Mouse (Mus musculus) neural tube, embryonic 13.5 days (tissue): ENCODE data around the gene Tnp1. TPM values are rescaled to one million over a fixed set of nuclear protein-coding genes. Genes with fewer than 3 reads are reported as not detected.
A peak's percentile ranks its signal among the peaks of the same experiment; 100 is the strongest.

Experiments used
- ATAC-seq: fragments of 200-750 bp; cut with Nextera tagmentation; 2 replicates; pipeline ENCODE4 v1.8.0; 2017; ENCODE audit warnings: low read depth, mild to moderate bottlenecking, moderate TSS enrichment, moderate library complexity
- H3K27ac ChIP-seq: fragments of 300-500 bp; sonication (generic); replicated peaks from 2 replicates; pipeline ENCODE4 v1.5.1; 2015; ENCODE audit warnings: moderate library complexity, mild to moderate bottlenecking, inconsistent platforms
- H3K27me3 ChIP-seq: fragments of 300-500 bp; sonication (generic); 2 replicates; pipeline ENCODE4 v1.6.1; 2015; ENCODE audit warnings: mild to moderate bottlenecking, inconsistent platforms
- H3K36me3 ChIP-seq: fragments of 300-500 bp; sonication (generic); 2 replicates; pipeline ENCODE4 v1.6.1; 2015; ENCODE audit warnings: mild to moderate bottlenecking, inconsistent platforms
- H3K4me1 ChIP-seq: fragments of 300-500 bp; sonication (generic); replicated peaks from 2 replicates; pipeline ENCODE4 v1.6.1; 2015; ENCODE audit warnings: inconsistent platforms
- H3K4me2 ChIP-seq: fragments of 300-500 bp; sonication (generic); 2 replicates; pipeline ENCODE4 v1.6.1; 2015; ENCODE audit warnings: inconsistent platforms, mild to moderate bottlenecking, moderate library complexity
- H3K4me3 ChIP-seq: fragments of 300-500 bp; sonication (generic); 2 replicates; pipeline ENCODE4 v1.5.1; 2015; ENCODE audit warnings: mild to moderate bottlenecking, inconsistent platforms
- H3K9ac ChIP-seq: fragments of 300-500 bp; sonication (generic); 2 replicates; pipeline ENCODE4 v1.6.1; 2015; ENCODE audit warnings: moderate library complexity, mild to moderate bottlenecking, inconsistent platforms
- H3K9me3 ChIP-seq: fragments of 300-500 bp; sonication (generic); 2 replicates; pipeline ENCODE4 v1.6.1; 2016; ENCODE audit warnings: inconsistent platforms
- WGBS: fragments of 180-500 bp; shearing (Covaris S2); methylation state at CpG from one replicate; pipeline ENCODE4 v1.1.7; 2015; 5-methylcytosine and 5-hydroxymethylcytosine counted together
- polyA plus RNA-seq: library from polyadenylated mRNA; unstranded; fragments of >200 nt; fragmentation: Nextera tagmentation; extraction: Ambion mirVana; gene quantifications from 2 replicates; pipeline ENCODE4 v1.2.1, GENCODE M21; 2015

Tnp1 gene
- polyA plus RNA-seq, result not detected in 2 replicates

GRCm38 (mm10) chr1:73015731-73016130, at the start of gene Tnp1:
Tnp1 (minus strand) TSS chr1:73015909.
- ATAC-seq, result no peak
- Histone ChIP-seq H3K27ac (no peak within 1 kb of the TSS), H3K4me3 (no peak within 1 kb of the TSS), H3K27me3 (no peaks in the 10 kb centered on the region), H3K36me3 (no peaks in the 10 kb centered on the region), H3K9me3 (no peaks in the 10 kb centered on the region), H3K4me1 (no peaks in the 10 kb centered on the region), H3K9ac (no peak within 1 kb of the TSS), H3K4me2 (no peak within 1 kb of the TSS)
- 95% methylated on average over 12 of the region's 12 CpGs for WGBS

DNA sequence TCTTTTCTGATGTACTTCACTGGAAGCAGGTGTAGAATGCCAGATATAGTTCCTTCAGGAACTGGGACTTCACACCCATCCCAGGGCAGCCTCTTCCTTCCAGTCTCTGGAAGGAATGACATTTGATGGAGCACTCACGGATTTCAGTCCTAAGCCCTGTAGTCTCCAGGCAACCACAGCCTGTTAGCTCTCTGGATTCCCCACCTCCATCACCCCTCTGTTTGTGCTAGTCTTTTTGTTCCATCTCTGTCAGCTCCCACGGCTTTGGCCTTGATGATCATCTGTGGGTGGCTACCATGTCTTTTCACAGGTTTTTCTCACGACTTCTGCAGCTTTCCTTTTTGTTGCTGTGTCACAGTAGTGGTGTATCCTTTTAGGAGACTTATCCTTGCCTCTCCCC, 48.6 kb upstream of the Tnp1 start:
- ATAC-seq, result no peak
- Histone ChIP-seq H3K36me3 (no peaks in the 10 kb centered on the region), H3K4me2 (no peak overlapping the region), H3K9me3 (no peaks in the 10 kb centered on the region), H3K9ac (no peak overlapping the region), H3K4me3 (no peak overlapping the region), H3K4me1 (peaks cover 5% of the 10 kb centered on the region; the same call in 1 of the 2 replicates), H3K27me3 (no peaks in the 10 kb centered on the region), H3K27ac (no peak overlapping the region)
- WGBS, result 65% methylated on average over 3 of the region's 3 CpGs

DNA sequence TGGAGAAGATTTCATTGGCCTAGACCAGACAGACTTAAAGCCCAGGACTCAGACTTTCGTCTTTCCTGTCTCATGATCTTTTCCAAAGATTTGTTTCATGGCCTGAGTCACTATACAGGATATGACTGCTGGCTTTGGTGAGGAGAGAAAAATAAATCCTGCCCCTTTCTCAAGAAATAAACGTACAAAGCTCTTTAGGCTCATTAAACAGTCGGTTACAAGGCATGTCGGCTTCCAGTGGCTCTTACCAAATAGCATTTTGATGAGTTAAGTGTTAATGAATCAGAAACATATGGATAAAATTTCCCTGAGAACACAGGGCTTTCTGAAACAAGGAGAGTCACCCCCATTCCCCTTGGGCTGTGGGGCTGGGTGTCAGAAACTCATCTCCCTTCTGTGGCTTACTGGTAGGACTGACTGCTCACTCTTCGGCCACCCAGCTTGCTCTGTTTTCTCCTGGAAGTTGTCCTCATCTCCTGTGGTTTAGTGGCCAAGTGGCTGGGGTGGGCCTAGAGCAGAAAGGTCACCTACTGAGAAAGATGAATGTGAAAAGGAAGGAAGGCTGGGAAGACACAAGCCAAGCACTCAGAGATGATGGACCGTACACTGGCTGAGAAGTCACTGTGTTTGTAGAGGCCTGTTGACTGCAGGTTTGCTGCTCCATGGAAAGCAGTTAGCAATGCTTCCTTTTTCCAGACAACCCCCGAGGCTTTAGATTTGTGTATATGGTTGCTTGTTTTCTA, 46.0 kb upstream of the Tnp1 start:
- H3K9ac ChIP-seq, result no peak overlapping the region
- no peak for ATAC-seq
- H3K4me2 ChIP-seq, result no peak overlapping the region
- no peaks in the 10 kb centered on the region for H3K9me3 ChIP-seq
- no peaks in the 10 kb centered on the region for H3K36me3 ChIP-seq
- H3K4me1 ChIP-seq, result peaks cover 5% of the 10 kb centered on the region; the same call in 1 of the 2 replicates
- H3K27me3 ChIP-seq, result no peaks in the 10 kb centered on the region
- no peak overlapping the region for H3K27ac ChIP-seq
- H3K4me3 ChIP-seq, result no peak overlapping the region
- 66% methylated on average over 7 of the region's 7 CpGs for WGBS

GRCm38 (mm10) chr1:73060271-73060670, 44.6 kb upstream of the Tnp1 start:
- no peak for ATAC-seq
- Histone ChIP-seq H3K4me2 (no peak overlapping the region), H3K27me3 (no peaks in the 10 kb centered on the region), H3K9me3 (no peaks in the 10 kb centered on the region), H3K9ac (no peak overlapping the region), H3K4me1 (peaks cover 5% of the 10 kb centered on the region; the same call in 1 of the 2 replicates), H3K27ac (no peak overlapping the region), H3K4me3 (no peak overlapping the region), H3K36me3 (no peaks in the 10 kb centered on the region)
- 3% methylated on average over 3 of the region's 3 CpGs for WGBS

GRCm38 (mm10) chr1:73056266-73057001, 40.7 kb upstream of the Tnp1 start:
- Histone ChIP-seq H3K36me3 (no peaks in the 10 kb centered on the region), H3K9ac (no peak overlapping the region), H3K27me3 (no peaks in the 10 kb centered on the region), H3K4me2 (no peak overlapping the region), H3K4me1 (peaks cover 22% of the 10 kb centered on the region), H3K27ac (no peak overlapping the region), H3K4me3 (no peak overlapping the region), H3K9me3 (no peaks in the 10 kb centered on the region)
- no peak for ATAC-seq
- 88% methylated on average over 3 of the region's 3 CpGs for WGBS

DNA sequence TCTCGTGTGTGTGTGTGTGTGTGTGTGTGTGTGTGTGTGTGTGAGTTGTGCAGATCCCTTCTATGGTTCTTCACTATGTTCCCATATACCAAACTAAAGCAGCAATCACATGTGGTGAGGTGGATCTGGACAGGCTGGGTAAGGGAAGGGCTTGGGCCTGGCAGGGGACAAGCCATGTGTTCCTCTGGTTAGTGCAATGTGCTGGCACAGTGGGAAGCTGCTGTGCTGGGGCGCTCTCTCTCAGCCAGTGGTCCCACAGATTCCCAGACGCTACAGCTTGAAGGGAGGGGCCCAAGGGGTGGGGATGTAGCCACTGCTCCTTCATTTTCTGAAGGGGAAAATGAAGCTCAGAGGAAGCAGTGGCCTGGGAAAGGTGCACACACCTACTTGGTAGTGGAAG, 40.1 kb upstream of the Tnp1 start:
- no peak for ATAC-seq
- Histone ChIP-seq H3K9me3 (no peaks in the 10 kb centered on the region), H3K4me2 (no peak overlapping the region), H3K27me3 (no peaks in the 10 kb centered on the region), H3K36me3 (no peaks in the 10 kb centered on the region), H3K27ac (no peak overlapping the region), H3K4me3 (no peak overlapping the region), H3K9ac (no peak overlapping the region), H3K4me1 (peaks cover 22% of the 10 kb centered on the region)
- WGBS, result 63% methylated on average over 3 of the region's 3 CpGs

GRCm38 (mm10) chr1:73055206-73055605, 39.5 kb upstream of the Tnp1 start:
- 53% methylated on average over 6 of the region's 6 CpGs for WGBS
- H3K4me2 ChIP-seq, result no peak overlapping the region
- H3K27me3 ChIP-seq, result no peaks in the 10 kb centered on the region
- peaks cover 18% of the 10 kb centered on the region for H3K4me1 ChIP-seq
- no peak; the same call in 1 of the 2 replicates for ATAC-seq
- H3K36me3 ChIP-seq, result no peaks in the 10 kb centered on the region
- no peaks in the 10 kb centered on the region for H3K9me3 ChIP-seq
- H3K27ac ChIP-seq, result no peak overlapping the region
- H3K4me3 ChIP-seq, result no peak overlapping the region
- no peak overlapping the region for H3K9ac ChIP-seq

DNA sequence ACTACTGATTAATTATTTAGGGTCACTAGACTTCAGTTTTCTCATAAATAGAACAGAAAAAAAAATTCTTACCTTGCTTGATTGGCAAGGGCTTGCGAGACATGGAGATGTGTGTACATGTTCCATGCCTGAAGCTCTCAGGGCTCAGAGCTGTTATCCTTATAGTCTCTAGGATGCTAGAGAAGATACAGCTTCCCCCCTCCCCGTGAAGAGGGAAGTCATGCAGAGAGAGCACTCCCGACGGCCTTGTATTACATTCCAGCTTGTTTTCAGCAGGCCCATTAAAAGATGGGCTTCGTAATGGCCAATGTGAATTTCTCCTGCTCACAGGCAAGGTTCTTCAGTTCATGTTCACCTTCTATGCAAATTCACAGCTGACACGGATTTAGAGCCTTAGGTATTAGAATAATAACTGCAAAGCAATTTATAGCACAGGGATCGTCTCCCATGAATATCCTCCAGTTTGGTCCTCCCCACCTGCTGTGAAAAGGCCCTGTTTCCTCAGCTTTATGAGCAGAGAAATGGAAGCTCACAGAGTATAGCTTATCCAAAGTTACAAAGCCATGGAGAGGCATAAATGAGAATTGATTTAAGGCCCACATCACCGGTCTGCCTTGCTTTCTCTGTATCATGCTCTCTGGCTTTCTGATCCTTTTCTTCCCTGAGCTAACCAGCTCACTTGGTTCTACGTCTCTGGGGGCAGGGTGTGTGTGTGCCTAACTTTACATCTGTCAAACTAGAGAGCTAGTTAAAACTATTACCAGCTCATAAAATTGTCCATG, 38.0 kb upstream of the Tnp1 start:
- H3K36me3 ChIP-seq, result no peaks in the 10 kb centered on the region
- H3K27me3 ChIP-seq, result no peaks in the 10 kb centered on the region
- no peaks in the 10 kb centered on the region for H3K9me3 ChIP-seq
- 20% methylated on average over 9 of the region's 9 CpGs for WGBS
- H3K27ac ChIP-seq, result peak overlapping the region; percentile 24
- peak; percentile 65 for ATAC-seq
- H3K4me1 ChIP-seq, result peaks cover 16% of the 10 kb centered on the region
- H3K4me3 ChIP-seq, result no peak overlapping the region
- H3K4me2 ChIP-seq, result no peak overlapping the region
- H3K9ac ChIP-seq, result no peak overlapping the region

GRCm38 (mm10) chr1:73046896-73047672, 31.4 kb upstream of the Tnp1 start:
- H3K4me3 ChIP-seq, result no peak overlapping the region
- H3K9me3 ChIP-seq, result no peaks in the 10 kb centered on the region
- WGBS, result 90% methylated on average over 5 of the region's 6 CpGs
- no peak for ATAC-seq
- no peak overlapping the region for H3K9ac ChIP-seq
- no peaks in the 10 kb centered on the region for H3K36me3 ChIP-seq
- H3K4me1 ChIP-seq, result peaks cover 7% of the 10 kb centered on the region
- H3K27ac ChIP-seq, result no peak overlapping the region
- H3K4me2 ChIP-seq, result no peak overlapping the region
- no peaks in the 10 kb centered on the region for H3K27me3 ChIP-seq

GRCm38 (mm10) chr1:73045948-73046685, 30.4 kb upstream of the Tnp1 start:
- H3K27me3 ChIP-seq, result no peaks in the 10 kb centered on the region
- no peak overlapping the region for H3K4me2 ChIP-seq

GRCm38 (mm10) chr1:73043671-73044070, 28.0 kb upstream of the Tnp1 start:
- no peaks in the 10 kb centered on the region for H3K9me3 ChIP-seq
- H3K4me2 ChIP-seq, result no peak overlapping the region
- H3K27me3 ChIP-seq, result no peaks in the 10 kb centered on the region
- peaks cover 7% of the 10 kb centered on the region for H3K4me1 ChIP-seq
- H3K36me3 ChIP-seq, result no peaks in the 10 kb centered on the region
- no peak overlapping the region for H3K9ac ChIP-seq
- WGBS, result 96% methylated on average over 10 of the region's 10 CpGs
- H3K27ac ChIP-seq, result no peak overlapping the region
- no peak overlapping the region for H3K4me3 ChIP-seq
- ATAC-seq, result no peak

More at GRCm38 (mm10) chr1:73045948-73046685, 30.4 kb upstream of the Tnp1 start:
- Histone ChIP-seq H3K4me3 (no peak overlapping the region), H3K27ac (no peak overlapping the region), H3K9me3 (no peaks in the 10 kb centered on the region), H3K36me3 (no peaks in the 10 kb centered on the region), H3K4me1 (peaks cover 7% of the 10 kb centered on the region), H3K9ac (no peak overlapping the region)
- no peak for ATAC-seq
- WGBS, result 24% methylated on average over 9 of the region's 9 CpGs
